Mouse (Mus musculus) hindbrain, postnatal 0 days (tissue): ENCODE measurements around the gene Gcnt2. TPM values are rescaled to one million over a fixed set of nuclear protein-coding genes. Genes with fewer than 3 reads are reported as not detected.
A peak's percentile ranks its signal among the peaks of the same experiment; 100 is the strongest.

Experiments
- ATAC-seq: fragments of 200-750 bp; cut with Nextera tagmentation; 2 replicates; pipeline ENCODE4 v1.8.0; 2017; ENCODE audit warnings: mild to moderate bottlenecking, moderate TSS enrichment, moderate library complexity
- DNase-seq: peaks from one replicate; pipeline ENCODE4 v3.0.0-alpha.2; 2015; ENCODE audit warnings: low spot score
- H3K27ac ChIP-seq: fragments of 300-500 bp; sonication (generic); 2 replicates; pipeline ENCODE4 v1.5.1; 2014; ENCODE audit warnings: mild to moderate bottlenecking
- H3K27me3 ChIP-seq: fragments of 300-500 bp; sonication (generic); 2 replicates; pipeline ENCODE4 v1.6.1; 2014; ENCODE audit warnings: low read length, mixed read lengths; ENCODE audit not compliant: insufficient read depth
- H3K36me3 ChIP-seq: fragments of 300-500 bp; sonication (generic); 2 replicates; pipeline ENCODE4 v1.6.1; 2014; ENCODE audit warnings: low read length, mixed read lengths; ENCODE audit not compliant: insufficient read depth
- H3K4me1 ChIP-seq: fragments of 300-500 bp; sonication (generic); 2 replicates; pipeline ENCODE4 v1.6.1; 2014; ENCODE audit warnings: antibody characterized with exemption, low read length, mixed read lengths; ENCODE audit not compliant: insufficient read depth
- H3K4me2 ChIP-seq: fragments of 300-500 bp; sonication (generic); 2 replicates; pipeline ENCODE4 v1.6.1; 2014; ENCODE audit warnings: low read depth, mild to moderate bottlenecking, low read length, moderate library complexity, mixed read lengths
- H3K4me3 ChIP-seq: fragments of 300-500 bp; sonication (generic); 2 replicates; pipeline ENCODE4 v1.5.1; 2014; ENCODE audit warnings: low read length
- H3K9ac ChIP-seq: fragments of 300-500 bp; sonication (generic); replicated peaks from 2 replicates; pipeline ENCODE4 v1.6.1; 2014; ENCODE audit warnings: mild to moderate bottlenecking, low read length, moderate library complexity, mixed read lengths
- H3K9me3 ChIP-seq: fragments of 300-500 bp; sonication (generic); 2 replicates; pipeline ENCODE4 v1.6.1; 2016; ENCODE audit warnings: low read length, mixed read lengths
- CTCF ChIP-seq: IDR thresholded peaks from 2 replicates; pipeline ENCODE4 v1.5.1; 2016; ENCODE audit warnings: antibody characterized with exemption, control low read depth, low read depth
- WGBS: fragments of 180-500 bp; shearing (Covaris S2); extraction: QIAGEN DNeasy Blood & Tissue Kit; methylation state at CpG from one replicate; pipeline ENCODE4 v1.1.7; 2014; 5-methylcytosine and 5-hydroxymethylcytosine counted together
- microRNA-seq, 2 experiments: library from miRNA; unstranded; fragments of <30 nt; microRNA quantifications; one replicate each; pipeline ENCODE4; 2016
- polyA plus RNA-seq: library from polyadenylated mRNA; unstranded; fragments of >200 nt; fragmentation: Nextera tagmentation; extraction: Ambion mirVana; gene quantifications from 2 replicates; pipeline ENCODE4 v1.2.1, GENCODE M21; 2015
- total RNA-seq: library from RNA; depleted of rRNA; stranded (reverse); fragments of >200 nt; gene quantifications from 2 replicates; pipeline ENCODE4 v1.2.3, GENCODE M21; 2014; rRNA removed

The Gcnt2 gene
- total and polyA plus RNA-seq, 2 experiments from 2014 or later, result 2.9 to 12.0 TPM

DNA sequence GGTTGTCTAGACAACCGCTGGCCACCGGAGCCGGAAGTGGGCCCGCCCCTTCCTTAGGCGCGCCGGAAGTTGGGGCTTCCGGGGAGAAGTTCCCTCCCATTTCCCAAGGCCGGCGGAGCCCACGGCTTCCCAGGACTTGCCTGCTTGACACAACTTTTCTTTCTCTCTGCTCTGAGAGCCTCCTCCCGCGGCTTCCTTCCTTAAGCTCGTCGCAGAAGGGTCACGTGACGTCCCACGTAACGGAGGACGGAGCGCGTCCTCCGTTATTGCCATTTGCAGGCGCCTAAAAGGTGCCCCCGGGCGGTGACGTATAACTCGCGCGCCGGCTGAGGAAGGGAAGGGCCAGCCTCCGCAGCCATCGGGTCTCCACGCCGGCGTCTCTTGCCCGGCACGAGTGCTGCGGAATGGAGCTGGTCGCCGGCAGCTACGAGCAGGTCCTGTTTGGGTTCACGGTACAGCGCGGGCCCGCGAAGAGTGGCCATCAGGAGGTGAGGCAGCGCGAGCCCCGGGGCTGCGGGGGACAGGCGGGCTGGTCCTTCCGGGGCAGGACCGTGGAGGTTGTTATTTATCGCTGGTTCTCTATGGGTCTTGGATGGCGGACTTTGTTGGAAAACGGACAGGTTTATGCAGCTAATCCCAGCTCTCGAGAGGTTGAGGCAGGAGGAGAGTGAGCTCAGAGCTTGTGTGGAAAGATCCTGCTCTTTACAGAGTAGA is 141.5 kb downstream of the Gcnt2 start, which contains the start of gene Pak1ip1:
Gene Pak1ip1 (plus strand): TSS at position 98 of the 714 bp plus-strand sequence.
- peak within 1 kb of the TSS; percentile 86 for H3K9ac ChIP-seq
- H3K4me3 ChIP-seq, result peak within 1 kb of the TSS; percentile 99
- H3K27me3 ChIP-seq, result no peaks in the 10 kb centered on the region
- peaks cover 6% of the 10 kb centered on the region for H3K36me3 ChIP-seq
- peak within 1 kb of the TSS; percentile 94 for H3K27ac ChIP-seq
- H3K4me2 ChIP-seq, result peak within 1 kb of the TSS; percentile 95
- TF ChIP-seq CTCF, result no peak
- WGBS, result 1% methylated on average over 58 of the region's 58 CpGs
- DNase-seq (peak; percentile 96), ATAC-seq (peak; percentile 97)
- peaks cover 6% of the 10 kb centered on the region; the same call in 1 of the 2 replicates for H3K4me1 ChIP-seq
- no peaks in the 10 kb centered on the region for H3K9me3 ChIP-seq

DNA sequence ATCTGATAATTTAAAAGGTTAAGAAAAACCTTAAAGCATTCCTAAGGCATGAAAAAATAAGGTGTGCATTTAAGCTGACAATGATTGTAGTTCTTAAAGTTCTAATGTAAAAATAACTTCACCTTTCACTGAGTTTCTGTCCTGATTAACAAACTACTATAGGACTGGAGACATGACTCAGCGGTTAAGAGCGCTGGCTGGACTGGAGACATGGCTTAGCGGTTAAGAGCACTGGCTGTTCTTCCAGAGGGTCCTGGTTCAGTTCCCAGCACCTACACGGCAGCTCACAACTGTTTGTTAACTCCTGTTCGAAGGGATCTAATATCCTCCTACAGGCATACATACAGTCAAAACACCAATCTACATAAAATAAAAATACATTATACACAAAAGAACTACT is 142.4 kb downstream of the Gcnt2 start:
- ATAC-seq, result no peak
- Histone ChIP-seq H3K4me3 (peak overlapping the region; percentile 99), H3K27ac (no peak overlapping the region), H3K27me3 (no peaks in the 10 kb centered on the region), H3K9me3 (no peaks in the 10 kb centered on the region), H3K4me2 (peak overlapping the region; percentile 95), H3K4me1 (peaks cover 6% of the 10 kb centered on the region; the same call in 1 of the 2 replicates), H3K9ac (no peak overlapping the region), H3K36me3 (peaks cover 11% of the 10 kb centered on the region)
- DNase-seq, result no peak
- 87% methylated on average over 5 of the region's 5 CpGs for WGBS
- no peak for TF ChIP-seq CTCF

DNA sequence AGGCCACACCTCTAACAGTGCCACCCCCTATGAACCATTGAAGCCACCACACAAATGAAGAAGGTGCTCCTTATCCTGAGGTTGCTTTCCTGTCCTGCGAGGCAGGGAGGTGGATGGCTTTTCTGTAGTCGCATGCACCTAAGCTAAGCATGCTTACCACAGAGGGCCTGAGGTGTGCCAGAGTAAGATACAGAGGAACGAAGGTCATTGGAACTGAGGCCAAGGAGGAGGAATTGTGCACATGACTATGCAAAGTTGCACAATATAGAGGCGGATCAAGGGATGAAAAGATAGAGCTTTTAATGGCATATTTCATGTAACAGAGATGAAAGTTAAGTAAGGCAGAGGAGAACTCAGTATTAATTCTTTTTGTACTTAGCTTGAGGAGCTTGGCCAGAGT is 146.7 kb downstream of the Gcnt2 start:
- DNase-seq (no peak), ATAC-seq (no peak)
- Histone ChIP-seq H3K4me3 (no peak overlapping the region), H3K9ac (no peak overlapping the region), H3K27me3 (no peaks in the 10 kb centered on the region), H3K4me1 (no peaks in the 10 kb centered on the region), H3K27ac (no peak overlapping the region), H3K9me3 (no peaks in the 10 kb centered on the region), H3K36me3 (peaks cover 44% of the 10 kb centered on the region), H3K4me2 (no peak overlapping the region)
- WGBS, result 97% methylated on average over 4 of the region's 4 CpGs
- TF ChIP-seq CTCF, result no peak

DNA sequence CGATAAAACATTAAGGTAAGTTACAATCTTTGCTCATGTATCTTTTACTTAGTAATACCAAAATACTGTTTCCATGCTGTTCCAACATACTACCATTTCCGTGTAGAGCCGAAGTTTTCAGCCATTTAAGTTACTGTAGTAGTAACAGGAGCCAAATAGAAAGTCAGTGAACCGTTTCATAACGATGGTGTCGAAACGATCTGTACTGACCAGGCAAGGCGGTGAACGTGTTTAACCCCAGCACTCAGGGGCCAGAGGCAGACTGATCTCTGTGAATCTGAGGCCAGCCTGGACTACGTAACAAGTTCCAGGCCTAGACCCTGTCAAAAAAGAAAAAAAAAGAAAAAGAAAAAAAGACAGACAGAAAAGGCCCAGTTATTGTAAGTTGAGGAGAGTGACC is 148.7 kb downstream of the Gcnt2 start:
- H3K4me1 ChIP-seq, result no peaks in the 10 kb centered on the region
- ATAC-seq (no peak), DNase-seq (no peak)
- H3K9ac ChIP-seq, result no peak overlapping the region
- TF ChIP-seq CTCF, result no peak
- 95% methylated on average over 10 of the region's 10 CpGs for WGBS
- H3K9me3 ChIP-seq, result no peaks in the 10 kb centered on the region
- no peak overlapping the region for H3K4me2 ChIP-seq
- peaks cover 62% of the 10 kb centered on the region for H3K36me3 ChIP-seq
- H3K27me3 ChIP-seq, result no peaks in the 10 kb centered on the region
- H3K4me3 ChIP-seq, result no peak overlapping the region
- no peak overlapping the region for H3K27ac ChIP-seq

DNA sequence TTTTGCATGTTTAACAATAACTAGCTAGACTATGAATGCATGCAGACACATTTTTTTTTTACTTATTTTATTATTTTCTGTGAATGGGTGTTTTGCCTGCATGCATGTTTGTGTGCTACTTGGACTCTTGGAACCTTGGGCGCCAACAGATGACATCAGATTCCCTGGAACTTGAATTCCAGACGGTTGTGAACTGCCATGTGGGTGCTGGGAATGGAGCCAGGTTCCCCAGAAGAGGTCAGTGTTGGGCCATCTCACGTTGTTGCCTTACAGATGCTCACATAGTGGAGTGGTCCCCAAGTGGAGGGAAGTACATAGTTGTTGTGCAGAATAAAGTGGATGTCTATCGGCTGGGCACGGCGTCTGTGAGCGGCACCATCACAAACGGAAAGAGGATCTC is 149.4 kb downstream of the Gcnt2 start:
- Histone ChIP-seq H3K27ac (no peak overlapping the region), H3K9me3 (no peaks in the 10 kb centered on the region), H3K9ac (no peak overlapping the region), H3K4me3 (no peak overlapping the region), H3K4me2 (no peak overlapping the region), H3K36me3 (peaks cover 62% of the 10 kb centered on the region), H3K4me1 (no peaks in the 10 kb centered on the region), H3K27me3 (no peaks in the 10 kb centered on the region)
- 80% methylated on average over 8 of the region's 8 CpGs for WGBS
- peak; percentile 8 for DNase-seq
- ATAC-seq, result no peak
- TF ChIP-seq CTCF, result no peak

Small RNA genes lying within 50 kb of the gene (microRNA-seq; reads per million reads assigned to microRNA genes)
- gene Mir5124a, result 0 reads per million in 2 experiments

Other genes with a start within 250 kb of the Gcnt2 start
- 2.1 and 4.7 TPM in 2 replicates for gene Tfap2a, start 121.4 kb upstream of the Gcnt2 start, total RNA-seq
- gene Tfap2a, start 121.4 kb upstream of the Gcnt2 start, polyA plus RNA-seq, result 6.9 and 7.2 TPM in 2 replicates
- 34.2 and 42.2 TPM in 2 replicates for gene Pak1ip1, start 141.3 kb downstream of the Gcnt2 start, total RNA-seq
- gene Pak1ip1, start 141.3 kb downstream of the Gcnt2 start, polyA plus RNA-seq, result 45.8 and 50.6 TPM in 2 replicates
- gene Tmem14c, start 156.5 kb downstream of the Gcnt2 start, total RNA-seq, result 45.5 and 63.2 TPM in 2 replicates
- 140 and 141 TPM in 2 replicates for gene Tmem14c, start 156.5 kb downstream of the Gcnt2 start, polyA plus RNA-seq
- gene Mak, start 220.0 kb downstream of the Gcnt2 start, total RNA-seq, result 0.18 and 1.2 TPM in 2 replicates
- 1.3 and 1.4 TPM in 2 replicates for gene Mak, start 220.0 kb downstream of the Gcnt2 start, polyA plus RNA-seq